Mouse (Mus musculus) embryonic fibroblast, embryonic 13.5 days (primary cell): ENCODE measurements around the gene Pam16.

Experiments
- CTCF ChIP-seq: IDR thresholded peaks from 2 replicates; pipeline ENCODE4 v1.5.1; 2011; ENCODE audit warnings: mild to moderate bottlenecking, control low read depth, low read length, moderate library complexity, borderline replicate concordance; ENCODE audit not compliant: insufficient read depth
- POLR2A ChIP-seq: IDR thresholded peaks from 2 replicates; pipeline ENCODE4 v1.6.1; 2011; ENCODE audit warnings: low read depth, mild to moderate bottlenecking, control low read depth, low read length, moderate library complexity

DNA sequence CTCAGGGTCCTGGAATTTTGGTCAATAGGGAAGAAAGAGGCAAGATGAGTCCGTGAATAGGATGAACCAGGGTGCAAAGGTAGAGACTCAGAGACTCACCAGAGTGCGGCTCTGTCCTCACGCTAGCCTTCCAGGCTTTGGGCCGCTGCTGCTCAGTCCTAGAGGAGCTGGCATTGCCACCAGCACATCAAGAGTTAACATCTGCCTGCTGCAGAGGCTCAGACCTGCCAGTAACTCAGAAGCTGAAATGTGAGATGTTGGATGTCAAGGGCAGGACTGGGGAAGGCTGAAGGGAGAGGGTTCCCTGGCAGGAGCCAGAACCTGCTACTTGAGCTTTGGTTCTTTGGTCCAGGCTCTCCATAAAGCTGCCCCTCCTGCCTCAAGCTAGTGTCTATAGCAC, 54.1 kb downstream of the Pam16 start:
- TF ChIP-seq POLR2A (no peak), CTCF (no peak)
